Mouse (Mus musculus): ENCODE results near the gene Lrit3. TPM values are rescaled to one million over a fixed set of nuclear protein-coding genes. Genes with fewer than 3 reads are reported as not detected.

The Lrit3 gene
- polyA plus RNA-seq (2012), result not detected in 2 replicates

DNA sequence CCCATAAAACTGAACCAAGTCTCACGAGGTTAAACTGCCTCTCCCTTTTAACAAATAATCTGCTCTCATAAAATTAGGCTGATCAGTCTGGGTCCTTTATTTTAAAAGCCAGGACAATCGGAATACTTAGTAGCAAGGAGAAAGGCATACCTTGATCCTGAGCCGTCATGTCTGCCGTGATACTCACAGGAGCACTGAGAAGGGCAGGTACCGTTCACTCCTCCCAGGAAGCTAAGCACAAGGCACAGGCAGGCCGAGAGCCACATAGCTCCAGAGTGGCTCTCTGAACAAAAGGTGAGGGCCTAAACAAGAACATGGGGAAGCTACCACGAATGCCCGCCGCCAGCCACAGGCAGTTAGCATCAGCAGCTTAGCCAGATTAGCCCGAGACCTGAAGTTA, at the start of gene Lrit3:
TSS of gene Lrit3 (minus strand) at position 266 of the 400 bp plus-strand sequence.
- no peak for TF ChIP-seq GATA1 (IDR thresholded peaks at IDR 0.05; ENCODE audit: low read length)

GRCm38 (mm10) chr3:129846846-129847245, 43.0 kb upstream of the Lrit3 start:
- no peak for TF ChIP-seq GATA1 (IDR thresholded peaks at IDR 0.05; ENCODE audit: low read length)

GRCm38 (mm10) chr3:129845868-129846267, 42.0 kb upstream of the Lrit3 start:
- no peak for TF ChIP-seq GATA1 (IDR thresholded peaks at IDR 0.05; ENCODE audit: low read length)

DNA sequence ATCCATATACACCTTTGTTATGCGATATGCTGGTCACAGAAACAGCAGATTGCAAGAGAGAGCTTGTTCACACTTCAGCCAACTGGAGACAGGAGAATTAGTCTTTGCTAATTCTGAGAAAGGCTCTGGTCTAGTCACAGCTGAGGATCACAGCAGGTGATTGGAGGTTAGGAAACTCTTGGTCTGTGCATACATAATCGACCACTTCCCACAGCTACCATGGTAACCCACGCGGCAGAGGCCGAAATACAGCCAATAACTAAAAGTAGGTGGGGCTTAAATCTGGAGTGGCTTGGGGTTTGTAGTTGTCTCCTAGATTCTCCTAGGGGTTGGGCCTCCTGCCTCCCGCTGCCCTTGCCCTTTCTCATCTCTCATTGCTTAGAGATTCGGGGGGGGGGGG, 34.2 kb upstream of the Lrit3 start:
- no peak for TF ChIP-seq GATA1 (IDR thresholded peaks at IDR 0.05; ENCODE audit: low read length)

DNA sequence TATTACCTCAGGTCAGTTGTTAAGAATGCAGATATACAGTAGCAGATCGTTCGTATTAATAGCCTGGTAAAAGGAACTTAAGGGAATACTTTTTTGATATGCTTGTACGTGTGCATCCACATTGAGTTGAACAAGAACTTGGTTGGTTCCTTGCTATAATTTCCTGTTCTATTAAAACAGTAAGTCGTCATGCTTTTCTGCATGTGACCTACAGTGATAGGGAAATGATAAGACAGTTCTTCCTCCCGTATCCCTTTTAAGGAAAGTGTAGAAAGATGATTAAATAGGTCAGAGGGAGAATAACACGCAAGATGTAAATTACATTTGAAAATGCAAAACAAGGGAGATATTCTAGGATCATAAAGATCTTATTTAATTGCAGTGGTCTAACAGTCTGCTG, 33.1 kb upstream of the Lrit3 start:
- TF ChIP-seq GATA1 (IDR thresholded peaks at IDR 0.05; ENCODE audit: low read length), result no peak

- no peak for TF ChIP-seq GATA1 (IDR thresholded peaks at IDR 0.05; ENCODE audit: low read length)
Observed at GRCm38 (mm10) chr3:129836051-129836697, 32.3 kb upstream of the Lrit3 start.

- no peak for TF ChIP-seq GATA1 (IDR thresholded peaks at IDR 0.05; ENCODE audit: low read length)
Observed at GRCm38 (mm10) chr3:129835388-129835934, 31.6 kb upstream of the Lrit3 start, which contains the start of gene Cfi. Cfi (plus strand) TSS chr3:129835884.

DNA sequence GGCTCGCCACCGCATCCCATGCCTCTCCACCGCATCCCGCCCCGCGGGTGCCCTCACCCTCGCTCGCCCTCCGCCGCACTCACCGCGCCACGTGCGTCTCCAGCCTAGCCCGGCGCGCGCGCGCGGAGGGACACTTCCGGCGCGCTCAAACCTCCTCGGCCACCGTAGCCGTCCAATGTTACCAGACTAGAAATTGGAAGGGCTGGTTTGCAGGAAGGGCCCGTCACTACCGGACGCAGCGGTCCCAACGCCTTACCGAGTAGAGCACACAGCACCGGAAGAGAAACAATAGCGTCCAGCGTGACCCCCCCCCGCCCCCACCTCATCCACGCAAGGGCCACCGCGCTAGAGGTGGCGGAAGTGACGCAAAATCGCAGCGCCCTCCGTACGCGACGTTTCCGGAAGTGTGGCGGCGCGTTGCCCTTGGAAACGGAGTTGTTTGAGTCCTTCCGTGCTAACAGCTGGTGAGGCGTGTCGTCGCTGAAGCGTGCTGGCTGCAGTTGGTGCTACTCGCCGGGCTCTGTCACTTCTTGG, 27.3 kb upstream of the Lrit3 start, which contains the start of gene Gar1:
TSS of gene Gar1 (minus strand) at position 362 of the 534 bp plus-strand sequence.
- TF ChIP-seq GATA1 (IDR thresholded peaks at IDR 0.05; ENCODE audit: low read length), result no peak

DNA sequence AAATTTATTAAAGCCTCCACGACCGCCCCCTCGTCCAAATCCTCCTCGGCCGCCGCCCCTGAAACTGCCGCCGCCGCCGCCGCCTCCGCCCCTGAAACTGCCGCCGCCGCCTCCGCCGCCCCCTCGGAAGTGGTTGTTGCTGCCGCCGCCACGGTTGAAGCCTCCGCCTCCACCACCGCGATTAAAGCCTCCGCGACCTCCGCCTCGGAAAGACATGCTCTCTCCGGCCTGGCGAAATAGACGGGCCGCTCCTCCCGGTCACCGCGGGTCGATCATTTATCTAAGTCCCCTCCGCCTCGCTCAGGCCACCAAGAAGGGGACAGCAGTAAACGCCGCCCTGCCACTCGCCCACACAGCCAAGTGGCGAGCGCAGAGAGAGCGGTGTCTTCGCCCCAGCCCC, 26.8 kb upstream of the Lrit3 start:
- no peak for TF ChIP-seq GATA1 (IDR thresholded peaks at IDR 0.05; ENCODE audit: low read length)

- no peak for TF ChIP-seq GATA1 (IDR thresholded peaks at IDR 0.05; ENCODE audit: low read length)
Observed at GRCm38 (mm10) chr3:129827691-129828090, 23.9 kb upstream of the Lrit3 start.

- no peak for TF ChIP-seq GATA1 (IDR thresholded peaks at IDR 0.05; ENCODE audit: low read length)
Observed at GRCm38 (mm10) chr3:129826691-129827090, 22.9 kb upstream of the Lrit3 start.

DNA sequence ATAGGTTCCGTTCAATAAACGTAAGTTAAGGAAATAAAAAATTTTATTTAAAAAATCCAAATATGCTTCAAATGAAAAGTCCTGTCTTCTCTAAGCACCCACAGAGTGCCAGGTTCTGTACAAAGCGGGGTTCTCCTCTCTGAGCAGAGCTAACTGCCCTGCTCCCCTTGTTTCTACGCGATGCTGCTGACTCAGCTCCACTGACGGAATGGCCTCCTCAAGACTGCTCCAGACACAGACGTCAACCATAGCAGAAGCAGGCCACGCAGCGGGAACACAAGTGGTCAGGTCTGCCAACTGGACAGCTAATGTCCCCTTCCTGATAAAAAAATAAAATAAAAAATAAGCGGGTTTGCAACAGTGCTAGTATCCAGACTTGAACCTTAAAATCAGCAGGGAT, 21.1 kb upstream of the Lrit3 start:
- no peak for TF ChIP-seq GATA1 (IDR thresholded peaks at IDR 0.05; ENCODE audit: low read length)

DNA sequence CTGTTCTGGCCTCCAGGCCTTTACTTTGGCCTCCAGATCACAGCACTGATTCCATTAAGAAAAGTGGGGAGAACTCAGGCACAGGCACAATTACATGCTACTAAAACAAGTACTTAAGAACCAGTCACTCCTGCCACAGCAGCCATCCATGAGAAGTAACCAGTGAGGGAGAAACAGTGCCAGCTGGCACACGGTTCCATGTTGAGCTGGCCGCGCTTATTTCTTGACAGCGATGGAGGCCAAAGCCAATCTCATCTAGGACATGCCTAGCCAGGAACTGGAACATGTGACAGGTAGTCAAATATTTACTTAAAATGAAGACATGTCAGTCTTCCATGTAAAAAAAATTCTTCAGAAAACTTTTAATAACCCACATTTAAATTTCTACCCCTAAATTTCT, 20.3 kb upstream of the Lrit3 start:
- no peak for TF ChIP-seq GATA1 (IDR thresholded peaks at IDR 0.05; ENCODE audit: low read length)

DNA sequence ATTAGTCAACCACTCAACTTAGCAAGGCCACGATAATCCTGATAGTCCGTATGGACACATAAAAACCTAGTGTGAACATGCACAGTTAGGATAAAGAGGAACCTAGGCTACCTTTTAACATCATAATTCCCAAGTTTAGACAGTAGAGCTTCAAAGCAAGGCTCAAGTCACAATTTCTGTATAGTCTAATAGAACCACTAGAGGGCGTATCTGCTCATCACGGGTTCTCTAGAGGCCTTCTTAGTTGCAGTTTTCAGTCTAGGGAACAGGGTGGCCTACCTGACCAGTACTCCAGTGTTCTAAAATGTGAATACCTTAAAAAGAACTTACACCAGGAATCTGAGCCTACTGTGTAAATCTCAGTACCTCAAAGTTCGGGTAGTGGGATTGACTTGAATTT, 19.5 kb upstream of the Lrit3 start:
- no peak for TF ChIP-seq GATA1 (IDR thresholded peaks at IDR 0.05; ENCODE audit: low read length)

DNA sequence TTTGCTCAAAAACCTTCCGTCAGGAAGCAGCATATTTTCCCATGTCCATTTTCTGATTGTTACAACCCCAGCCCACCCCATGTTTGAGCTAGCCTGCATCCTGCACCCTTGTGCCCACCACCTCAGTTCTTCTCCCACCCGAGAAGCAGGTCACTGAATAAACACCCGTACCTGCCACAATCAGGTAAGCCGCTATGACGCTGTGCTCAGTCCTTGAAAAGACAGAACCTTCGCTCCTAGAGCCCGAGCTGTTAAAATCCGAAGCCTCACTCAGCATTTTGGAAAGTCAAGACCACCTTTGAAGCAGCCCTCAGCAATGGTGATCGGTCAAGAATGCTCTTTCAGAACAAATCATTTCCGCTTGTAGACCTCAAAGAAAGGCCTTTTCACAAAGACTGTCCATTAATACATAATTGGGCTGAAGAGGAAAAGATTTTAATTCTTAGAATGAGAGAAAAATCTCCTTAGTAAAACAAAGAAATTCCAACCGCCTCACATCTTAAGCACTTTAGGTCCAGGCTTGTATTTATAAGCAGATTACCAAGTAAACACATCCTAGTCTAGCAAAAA, 18.5 kb upstream of the Lrit3 start, which contains the start of gene Rrh:
TSS of gene Rrh (minus strand) at position 382 of the 570 bp plus-strand sequence.
- TF ChIP-seq GATA1 (IDR thresholded peaks at IDR 0.05; ENCODE audit: low read length), result no peak

- no peak for TF ChIP-seq GATA1 (IDR thresholded peaks at IDR 0.05; ENCODE audit: low read length)
Observed at GRCm38 (mm10) chr3:129821736-129822135, 17.9 kb upstream of the Lrit3 start.

DNA sequence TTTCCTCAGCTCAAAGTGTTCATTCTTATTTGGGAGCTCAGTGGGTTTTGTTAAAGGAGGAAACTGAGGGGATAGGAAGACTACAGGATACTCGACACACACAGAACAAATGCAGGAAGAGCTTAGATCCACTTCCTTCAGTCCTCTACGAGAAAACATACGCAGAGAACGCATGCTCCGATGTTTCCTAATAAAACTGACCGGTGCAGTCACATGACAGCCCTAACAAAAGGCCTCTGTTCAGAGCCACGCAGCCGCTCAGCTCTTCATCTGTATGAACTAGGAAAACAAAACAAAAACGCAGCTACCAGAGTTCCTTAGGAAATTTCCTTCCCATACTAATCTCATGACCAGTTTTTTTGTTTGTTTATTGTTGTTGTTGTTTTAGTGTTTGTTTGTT, 17.0 kb upstream of the Lrit3 start:
- TF ChIP-seq GATA1 (IDR thresholded peaks at IDR 0.05; ENCODE audit: low read length), result no peak

Data from G1E-ER4 (cell line).